Mouse (Mus musculus): ENCODE results near the gene Spsb1. TPM values are rescaled to one million over a fixed set of nuclear protein-coding genes. Genes with fewer than 3 reads are reported as not detected.

The Spsb1 gene
- polyA plus RNA-seq, 1 experiment from 2014 or later = 9.2 TPM

GRCm38 (mm10) chr4:149959816-149960215 is 5.0 kb upstream of the Spsb1 start:
- Histone ChIP-seq H3K27ac (no peak overlapping the region), H3K4me1 (peaks cover 13% of the 10 kb centered on the region), H3K27me3 (ENCODE audit: insufficient read depth, poor library complexity, severe bottlenecking) (peaks cover 33% of the 10 kb centered on the region), H3K36me3 (no peaks in the 10 kb centered on the region), H3K4me3 (no peak overlapping the region), H3K9me3 (no peaks in the 10 kb centered on the region)
- 58% methylated on average over 10 of the region's 10 CpGs for WGBS
- DNase-seq (ENCODE audit: low spot score) = no peak

GRCm38 (mm10) chr4:149958566-149958965 is 3.7 kb upstream of the Spsb1 start:
- H3K4me1 ChIP-seq = peaks cover 23% of the 10 kb centered on the region
- no peak overlapping the region for H3K27ac ChIP-seq
- H3K9me3 ChIP-seq = no peaks in the 10 kb centered on the region
- peaks cover 43% of the 10 kb centered on the region for H3K27me3 ChIP-seq (ENCODE audit: insufficient read depth, poor library complexity, severe bottlenecking)
- H3K4me3 ChIP-seq = no peak overlapping the region
- 8% methylated on average over 5 of the region's 5 CpGs for WGBS
- no peaks in the 10 kb centered on the region for H3K36me3 ChIP-seq
- DNase-seq (ENCODE audit: low spot score) = no peak

- H3K27ac ChIP-seq = no peak overlapping the region
- H3K9me3 ChIP-seq = no peaks in the 10 kb centered on the region
- peaks cover 28% of the 10 kb centered on the region for H3K4me1 ChIP-seq
- peaks cover 66% of the 10 kb centered on the region for H3K27me3 ChIP-seq (ENCODE audit: insufficient read depth, poor library complexity, severe bottlenecking)
- no peak for DNase-seq (ENCODE audit: low spot score)
- H3K36me3 ChIP-seq = no peaks in the 10 kb centered on the region
- H3K4me3 ChIP-seq = no peak overlapping the region
- WGBS = 40% methylated on average over 13 of the region's 13 CpGs
Observed at GRCm38 (mm10) chr4:149956048-149956447, 1.2 kb upstream of the Spsb1 start.

- Histone ChIP-seq H3K4me1 (peaks cover 29% of the 10 kb centered on the region), H3K27ac (no peak overlapping the region), H3K27me3 (ENCODE audit: insufficient read depth, poor library complexity, severe bottlenecking) (peaks cover 64% of the 10 kb centered on the region), H3K36me3 (no peaks in the 10 kb centered on the region), H3K9me3 (no peaks in the 10 kb centered on the region), H3K4me3 (peak overlapping the region; percentile 80)
- no peak for DNase-seq (ENCODE audit: low spot score)
- WGBS = 19% methylated on average over 15 of the region's 15 CpGs
Observed at GRCm38 (mm10) chr4:149955631-149956030, 788 bp upstream of the Spsb1 start.

- H3K9me3 ChIP-seq = no peaks in the 10 kb centered on the region
- peak overlapping the region; percentile 80 for H3K4me3 ChIP-seq
- DNase-seq (ENCODE audit: low spot score) = peak; percentile 85
- no peaks in the 10 kb centered on the region for H3K36me3 ChIP-seq
- H3K27me3 ChIP-seq (ENCODE audit: insufficient read depth, poor library complexity, severe bottlenecking) = peaks cover 58% of the 10 kb centered on the region
- H3K27ac ChIP-seq = peak overlapping the region; percentile 84
- peaks cover 41% of the 10 kb centered on the region for H3K4me1 ChIP-seq
- WGBS = 7% methylated on average over 32 of the region's 32 CpGs
Observed at GRCm38 (mm10) chr4:149953621-149954481, 992 bp downstream of the Spsb1 start.

GRCm38 (mm10) chr4:149952201-149952600 is 2.6 kb downstream of the Spsb1 start:
- 78% methylated on average over 9 of the region's 9 CpGs for WGBS

GRCm38 (mm10) chr4:149951201-149951600 is 3.6 kb downstream of the Spsb1 start:
- 88% methylated on average over 13 of the region's 13 CpGs for WGBS
- Histone ChIP-seq H3K4me3 (no peak overlapping the region), H3K27ac (no peak overlapping the region), H3K27me3 (ENCODE audit: insufficient read depth, poor library complexity, severe bottlenecking) (peaks cover 55% of the 10 kb centered on the region), H3K9me3 (no peaks in the 10 kb centered on the region), H3K36me3 (no peaks in the 10 kb centered on the region), H3K4me1 (peaks cover 65% of the 10 kb centered on the region)
- no peak for DNase-seq (ENCODE audit: low spot score)

More at GRCm38 (mm10) chr4:149952201-149952600, 2.6 kb downstream of the Spsb1 start:
- peaks cover 56% of the 10 kb centered on the region for H3K4me1 ChIP-seq
- peaks cover 62% of the 10 kb centered on the region for H3K27me3 ChIP-seq (ENCODE audit: insufficient read depth, poor library complexity, severe bottlenecking)
- no peaks in the 10 kb centered on the region for H3K9me3 ChIP-seq
- no peak overlapping the region for H3K4me3 ChIP-seq
- H3K36me3 ChIP-seq = no peaks in the 10 kb centered on the region
- no peak overlapping the region for H3K27ac ChIP-seq
- no peak for DNase-seq (ENCODE audit: low spot score)

GRCm38 (mm10) chr4:149949691-149950090 is 5.2 kb downstream of the Spsb1 start:
- 79% methylated on average over 13 of the region's 13 CpGs for WGBS
- Histone ChIP-seq H3K36me3 (no peaks in the 10 kb centered on the region), H3K4me1 (peaks cover 66% of the 10 kb centered on the region), H3K9me3 (no peaks in the 10 kb centered on the region), H3K4me3 (no peak overlapping the region), H3K27ac (no peak overlapping the region), H3K27me3 (ENCODE audit: insufficient read depth, poor library complexity, severe bottlenecking) (peaks cover 51% of the 10 kb centered on the region)
- DNase-seq (ENCODE audit: low spot score) = no peak

- Histone ChIP-seq H3K4me1 (peaks cover 69% of the 10 kb centered on the region), H3K27ac (no peak overlapping the region; the same call in 1 of the 2 replicates)
- 44% methylated on average over 5 of the region's 5 CpGs for WGBS
Observed at GRCm38 (mm10) chr4:149948119-149948518, 6.7 kb downstream of the Spsb1 start.

GRCm38 (mm10) chr4:149947396-149947795 is 7.4 kb downstream of the Spsb1 start:
- no peak overlapping the region; the same call in 1 of the 2 replicates for H3K27ac ChIP-seq
- no peaks in the 10 kb centered on the region for H3K9me3 ChIP-seq
- no peak for DNase-seq (ENCODE audit: low spot score)
- H3K4me1 ChIP-seq = peaks cover 76% of the 10 kb centered on the region
- peaks cover 33% of the 10 kb centered on the region for H3K27me3 ChIP-seq (ENCODE audit: insufficient read depth, poor library complexity, severe bottlenecking)
- H3K4me3 ChIP-seq = no peak overlapping the region
- WGBS = 73% methylated on average over 5 of the region's 5 CpGs
- H3K36me3 ChIP-seq = no peaks in the 10 kb centered on the region

More at GRCm38 (mm10) chr4:149948119-149948518, 6.7 kb downstream of the Spsb1 start:
- no peaks in the 10 kb centered on the region for H3K36me3 ChIP-seq
- no peak for DNase-seq (ENCODE audit: low spot score)
- H3K27me3 ChIP-seq (ENCODE audit: insufficient read depth, poor library complexity, severe bottlenecking) = peaks cover 36% of the 10 kb centered on the region
- no peaks in the 10 kb centered on the region for H3K9me3 ChIP-seq
- no peak overlapping the region for H3K4me3 ChIP-seq

GRCm38 (mm10) chr4:149945194-149945593 is 9.6 kb downstream of the Spsb1 start:
- Histone ChIP-seq H3K9me3 (no peaks in the 10 kb centered on the region), H3K27ac (peak overlapping the region; percentile 56), H3K4me1 (peaks cover 82% of the 10 kb centered on the region), H3K27me3 (ENCODE audit: insufficient read depth, poor library complexity, severe bottlenecking) (peaks cover 28% of the 10 kb centered on the region; the same call in 1 of the 2 replicates), H3K4me3 (no peak overlapping the region), H3K36me3 (no peaks in the 10 kb centered on the region)
- WGBS = 51% methylated on average over 9 of the region's 9 CpGs
- no peak for DNase-seq (ENCODE audit: low spot score)

- DNase-seq (ENCODE audit: low spot score) = no peak
- 38% methylated on average over 12 of the region's 12 CpGs for WGBS
- H3K9me3 ChIP-seq = no peaks in the 10 kb centered on the region
- H3K4me1 ChIP-seq = peaks cover 75% of the 10 kb centered on the region
- peak overlapping the region; percentile 56; the same call in 1 of the 2 replicates for H3K27ac ChIP-seq
- no peak overlapping the region for H3K4me3 ChIP-seq
- H3K36me3 ChIP-seq = no peaks in the 10 kb centered on the region
- H3K27me3 ChIP-seq (ENCODE audit: insufficient read depth, poor library complexity, severe bottlenecking) = peaks cover 33% of the 10 kb centered on the region; the same call in 1 of the 2 replicates
Observed at GRCm38 (mm10) chr4:149944214-149944613, 10.6 kb downstream of the Spsb1 start.

Measured in heart, embryonic 10.5 days (tissue).